7 mouse cellular contexts compared by ENCODE assay signal in genomic region chr7:4739041-4739543, GRCm38 (mm10). TPM values are rescaled to one million over a fixed set of nuclear protein-coding genes. Genes with fewer than 3 reads are reported as not detected.
DNase-seq lines count a peak whose midpoint lies in the region; ATAC-seq and TF ChIP-seq lines count a peak whose summit lies in the region.

No protein-coding gene starts in this region.

- TF ChIP-seq POLR2A in olfactory bulb, adult 2 months (IDR thresholded peaks at IDR 0.05; ENCODE audit: insufficient read depth, low read depth, low read length), result no peak

- DNase-seq in lung, postnatal 25 days (ENCODE audit: low spot score), result no peak
- DNase-seq in forebrain, embryonic 10.5 days (ENCODE audit: extremely low spot score, low spot score), result no peak
- DNase-seq in testis, postnatal 10 days (ENCODE audit: low spot score), result no peak
- DNase-seq in ovary, adult 18-20 months (ENCODE audit: low spot score), result no peak

- H3K9ac ChIP-seq in lung, embryonic 15.5 days, result 0 out of 2 replicates have a peak overlapping the region, but pooled peaks have one; percentile 0
- H3K9ac ChIP-seq in intestine, postnatal 0 days (ENCODE audit: low read depth, low read length), result no peak overlapping the region

- H3K27ac ChIP-seq in lung, embryonic 15.5 days, result peak overlapping the region; percentile 37
- H3K27ac ChIP-seq in forebrain, embryonic 10.5 days, result peak overlapping the region; percentile 96
- no peak overlapping the region for H3K27ac ChIP-seq in intestine, postnatal 0 days (ENCODE audit: low read depth, low read length)
- H3K27ac ChIP-seq in olfactory bulb, adult 2 months (ENCODE audit: insufficient read depth, low read depth, low read length), result peak overlapping the region; percentile 38; the same call in 1 of the 2 replicates

- no peak for ATAC-seq in lung, embryonic 15.5 days (ENCODE audit: borderline replicate concordance, extremely low read depth, low FRiP score, low TSS enrichment)
- no peak for ATAC-seq in intestine, postnatal 0 days

- H3K9me3 ChIP-seq in lung, embryonic 15.5 days, result no peaks in the 10 kb centered on the region
- H3K9me3 ChIP-seq in forebrain, embryonic 10.5 days, result no peaks in the 10 kb centered on the region
- H3K9me3 ChIP-seq in intestine, postnatal 0 days (ENCODE audit: control insufficient read depth), result no peaks in the 10 kb centered on the region

- H3K4me3 ChIP-seq in lung, embryonic 15.5 days, result peak overlapping the region; percentile 39
- H3K4me3 ChIP-seq in forebrain, embryonic 10.5 days, result peak overlapping the region; percentile 83
- H3K4me3 ChIP-seq in intestine, postnatal 0 days (ENCODE audit: low read depth, low read length), result peak overlapping the region; percentile 14
- peak overlapping the region; percentile 37 for H3K4me3 ChIP-seq in olfactory bulb, adult 2 months (ENCODE audit: insufficient read depth, low read depth, low read length)

- H3K36me3 ChIP-seq in lung, embryonic 15.5 days, result no peaks in the 10 kb centered on the region; the same call in 1 of the 2 replicates
- H3K36me3 ChIP-seq in forebrain, embryonic 10.5 days (replicated peaks), result peaks cover 22% of the 10 kb centered on the region
- H3K36me3 ChIP-seq in intestine, postnatal 0 days (ENCODE audit: control insufficient read depth, insufficient read depth), result peaks cover 17% of the 10 kb centered on the region; the same call in 1 of the 2 replicates

- no peak for TF ChIP-seq CTCF in intestine, postnatal 0 days (IDR thresholded peaks at IDR 0.05; ENCODE audit: low read depth)
- TF ChIP-seq CTCF in olfactory bulb, adult 2 months (IDR thresholded peaks at IDR 0.05; ENCODE audit: insufficient read depth, low read depth, low read length), result no peak

- peak overlapping the region; percentile 51 for H3K4me2 ChIP-seq in lung, embryonic 15.5 days
- peak overlapping the region; percentile 53 for H3K4me2 ChIP-seq in intestine, postnatal 0 days (replicated peaks; ENCODE audit: low read depth)

- no peaks in the 10 kb centered on the region for H3K27me3 ChIP-seq in lung, embryonic 15.5 days
- H3K27me3 ChIP-seq in forebrain, embryonic 10.5 days (ENCODE audit: poor library complexity, severe bottlenecking), result no peaks in the 10 kb centered on the region
- H3K27me3 ChIP-seq in intestine, postnatal 0 days (replicated peaks; ENCODE audit: control insufficient read depth, insufficient read depth, low read length), result no peaks in the 10 kb centered on the region

- WGBS in lung, embryonic 15.5 days, result 54% methylated on average over 10 of the region's 10 CpGs
- 44% methylated on average over 10 of the region's 10 CpGs for whole genome bisulfite sequencing in forebrain, embryonic 10.5 days
- WGBS in intestine, postnatal 0 days, result 48% methylated on average over 10 of the region's 10 CpGs
- 37% methylated on average over 10 of the region's 10 CpGs for WGBS in olfactory bulb, adult 2 months

- peaks cover 33% of the 10 kb centered on the region for H3K4me1 ChIP-seq in lung, embryonic 15.5 days
- H3K4me1 ChIP-seq in forebrain, embryonic 10.5 days, result peaks cover 45% of the 10 kb centered on the region
- H3K4me1 ChIP-seq in intestine, postnatal 0 days (replicated peaks; ENCODE audit: control insufficient read depth, insufficient read depth, low read length), result 0 out of 2 replicates have a peak, but pooled peaks cover 7% of the 10 kb centered on the region
- peaks cover 26% of the 10 kb centered on the region for H3K4me1 ChIP-seq in olfactory bulb, adult 2 months (ENCODE audit: control insufficient read depth, insufficient read depth, low read length)

RNA-seq across cellular contexts. Expression of gene Kmt5c, which starts 0.8 kb away (rescaled TPM):
- polyA plus RNA-seq in lung, embryonic 15.5 days (2015; fragmentation: Nextera tagmentation; extraction: Ambion mirVana), result 53.9 and 60.3 TPM in 2 replicates
- 98.9 and 101 TPM in 2 replicates for polyA plus RNA-seq in forebrain, embryonic 10.5 days (2016; fragmentation: Nextera tagmentation; extraction: Ambion mirVana)
- 35.8 and 40.2 TPM in 2 replicates for polyA plus RNA-seq in intestine, postnatal 0 days (2015; fragmentation: Nextera tagmentation; extraction: Ambion mirVana)
- polyA plus RNA-seq in olfactory bulb, adult 2 months (2012; ENCODE audit: insufficient read depth, insufficient read length, low replicate concordance, missing spikeins), result not detected in 2 replicates

RNA-seq across cellular contexts. Expression of gene Cox6b2, which starts 13.8 kb away (rescaled TPM):
- polyA plus RNA-seq in lung, embryonic 15.5 days (2015; fragmentation: Nextera tagmentation; extraction: Ambion mirVana), result 62.9 and 64.1 TPM in 2 replicates
- 40.4 and 44.2 TPM in 2 replicates for polyA plus RNA-seq in forebrain, embryonic 10.5 days (2016; fragmentation: Nextera tagmentation; extraction: Ambion mirVana)
- 48.5 and 48.8 TPM in 2 replicates for polyA plus RNA-seq in intestine, postnatal 0 days (2015; fragmentation: Nextera tagmentation; extraction: Ambion mirVana)
- not detected in 2 replicates for polyA plus RNA-seq in olfactory bulb, adult 2 months (2012; ENCODE audit: insufficient read depth, insufficient read length, low replicate concordance, missing spikeins)

RNA-seq across cellular contexts. Expression of gene Tmem150b, which starts 14.0 kb away (rescaled TPM):
- 0.07 and 0.10 TPM in 2 replicates for polyA plus RNA-seq in lung, embryonic 15.5 days (2015; fragmentation: Nextera tagmentation; extraction: Ambion mirVana)
- 0.11 and 0.20 TPM in 2 replicates for polyA plus RNA-seq in forebrain, embryonic 10.5 days (2016; fragmentation: Nextera tagmentation; extraction: Ambion mirVana)
- 20.7 and 21.5 TPM in 2 replicates for polyA plus RNA-seq in intestine, postnatal 0 days (2015; fragmentation: Nextera tagmentation; extraction: Ambion mirVana)
- not detected in 2 replicates for polyA plus RNA-seq in olfactory bulb, adult 2 months (2012; ENCODE audit: insufficient read depth, insufficient read length, low replicate concordance, missing spikeins)

RNA-seq across cellular contexts. Expression of gene Fam71e2, which starts 32.0 kb away (rescaled TPM):
- not detected in 2 replicates for polyA plus RNA-seq in lung, embryonic 15.5 days (2015; fragmentation: Nextera tagmentation; extraction: Ambion mirVana)
- polyA plus RNA-seq in forebrain, embryonic 10.5 days (2016; fragmentation: Nextera tagmentation; extraction: Ambion mirVana), result not detected in 2 replicates
- polyA plus RNA-seq in intestine, postnatal 0 days (2015; fragmentation: Nextera tagmentation; extraction: Ambion mirVana), result not detected in 2 replicates
- polyA plus RNA-seq in olfactory bulb, adult 2 months (2012; ENCODE audit: insufficient read depth, insufficient read length, low replicate concordance, missing spikeins), result not detected in 2 replicates

RNA-seq across cellular contexts. Expression of gene Il11, which starts 43.6 kb away (rescaled TPM):
- 0.19 and 0.26 TPM in 2 replicates for polyA plus RNA-seq in lung, embryonic 15.5 days (2015; fragmentation: Nextera tagmentation; extraction: Ambion mirVana)
- not detected in 2 replicates for polyA plus RNA-seq in forebrain, embryonic 10.5 days (2016; fragmentation: Nextera tagmentation; extraction: Ambion mirVana)
- 0.12 and 0.30 TPM in 2 replicates for polyA plus RNA-seq in intestine, postnatal 0 days (2015; fragmentation: Nextera tagmentation; extraction: Ambion mirVana)
- polyA plus RNA-seq in olfactory bulb, adult 2 months (2012; ENCODE audit: insufficient read depth, insufficient read length, low replicate concordance, missing spikeins), result not detected in 2 replicates

Comparison
In these comparisons a context has a peak if more than half of its experiments do, and no peak if none do; other contexts are left out.
1. H3K4me3 ChIP-seq: peak in every context shown above with its lines; median percentile 83 in forebrain, embryonic 10.5 days; 39 in lung, embryonic 15.5 days; 37 in olfactory bulb, adult 2 months; 14 in intestine, postnatal 0 days.
2. RNA of gene Cox6b2, which starts 13.8 kb away (polyA plus RNA-seq): 62.9 to 64.1 TPM in lung, embryonic 15.5 days, 48.5 to 48.8 TPM in intestine, postnatal 0 days and 40.4 to 44.2 TPM in forebrain, embryonic 10.5 days; not detected in olfactory bulb, adult 2 months; every median in the first group is over 10 times any median in the second.